Mouse (Mus musculus) neural tube, embryonic 11.5 days (tissue): ENCODE results near the gene Dppa3. TPM values are rescaled to one million over a fixed set of nuclear protein-coding genes. Genes with fewer than 3 reads are reported as not detected.
"Not testable (repeated sequence)": the region's sequence is repeated elsewhere in the genome, so short reads cannot be mapped to it uniquely, and the experiment has no call there.

Experiments
- ATAC-seq: fragments of 200-750 bp; cut with Nextera tagmentation; 2 replicates; pipeline ENCODE4 v1.8.0; 2017; ENCODE audit warnings: moderate number of reproducible peaks, mild to moderate bottlenecking, moderate TSS enrichment, moderate library complexity; ENCODE audit not compliant: insufficient read depth, low FRiP score, low TSS enrichment
- DNase-seq: peaks from one replicate; pipeline ENCODE4 v3.0.0-alpha.2; 2015; ENCODE audit warnings: low spot score
- H3K27ac ChIP-seq: fragments of 300-500 bp; sonication (generic); 2 replicates; pipeline ENCODE4 v1.5.1; 2014; ENCODE audit warnings: low read depth, mild to moderate bottlenecking, low read length
- H3K27me3 ChIP-seq: fragments of 300-500 bp; sonication (generic); 2 replicates; pipeline ENCODE4 v1.6.1; 2014; ENCODE audit warnings: mild to moderate bottlenecking, low read length, mixed read lengths; ENCODE audit not compliant: control insufficient read depth, insufficient read depth
- H3K36me3 ChIP-seq: fragments of 300-500 bp; sonication (generic); 2 replicates; pipeline ENCODE4 v1.6.1; 2014; ENCODE audit warnings: mild to moderate bottlenecking, low read length, moderate library complexity, mixed read lengths; ENCODE audit not compliant: control insufficient read depth, insufficient read depth
- H3K4me1 ChIP-seq: fragments of 300-500 bp; sonication (generic); 2 replicates; pipeline ENCODE4 v1.6.1; 2014; ENCODE audit warnings: low read length, mixed read lengths; ENCODE audit not compliant: control insufficient read depth, insufficient read depth
- H3K4me2 ChIP-seq: fragments of 300-500 bp; sonication (generic); 2 replicates; pipeline ENCODE4 v1.6.1; 2014; ENCODE audit warnings: low read depth, mild to moderate bottlenecking, moderate library complexity
- H3K4me3 ChIP-seq: fragments of 300-500 bp; sonication (generic); 2 replicates; pipeline ENCODE4 v1.5.1; 2014; ENCODE audit warnings: low read depth, low read length
- H3K9ac ChIP-seq: fragments of 300-500 bp; sonication (generic); 2 replicates; pipeline ENCODE4 v1.6.1; 2014; ENCODE audit warnings: mild to moderate bottlenecking, low read length
- H3K9me3 ChIP-seq: fragments of 300-500 bp; sonication (generic); 2 replicates; pipeline ENCODE4 v1.6.1; 2016; ENCODE audit warnings: low read length; ENCODE audit not compliant: control insufficient read depth
- WGBS: fragments of 180-500 bp; shearing (Covaris S2); extraction: QIAGEN DNeasy Blood & Tissue Kit; methylation state at CpG from one replicate; pipeline ENCODE4 v1.1.7; 2014; 5-methylcytosine and 5-hydroxymethylcytosine counted together
- polyA plus RNA-seq: library from polyadenylated mRNA; unstranded; fragments of >200 nt; fragmentation: Nextera tagmentation; extraction: Ambion mirVana; gene quantifications from 2 replicates; pipeline ENCODE4 v1.2.1, GENCODE M21; 2014

Gene Dppa3
- polyA plus RNA-seq, 1 experiment from 2014 or later: not detected

GRCm38 (mm10) chr6:122625156-122625555 lies 1.1 kb upstream of the Dppa3 start:
- ATAC-seq (no peak), DNase-seq (no peak)
- Histone ChIP-seq H3K9ac (no peak overlapping the region), H3K4me2 (no peak overlapping the region), H3K27me3 (0 out of 2 replicates have a peak, but pooled peaks cover 2% of the 10 kb centered on the region), H3K27ac (no peak overlapping the region), H3K4me1 (no peaks in the 10 kb centered on the region), H3K36me3 (no peaks in the 10 kb centered on the region), H3K4me3 (no peak overlapping the region), H3K9me3 (no peaks in the 10 kb centered on the region)
- WGBS: 88% methylated on average over 4 of the region's 4 CpGs

- WGBS: 39% methylated on average over 20 of the region's 20 CpGs
- ATAC-seq (no peak), DNase-seq (no peak)
- H3K9ac ChIP-seq: no peak overlapping the region
- no peak overlapping the region for H3K4me3 ChIP-seq
- no peak overlapping the region for H3K27ac ChIP-seq
- no peaks in the 10 kb centered on the region for H3K4me1 ChIP-seq
- no peaks in the 10 kb centered on the region for H3K9me3 ChIP-seq
- H3K27me3 ChIP-seq: 0 out of 2 replicates have a peak, but pooled peaks cover 2% of the 10 kb centered on the region
- no peaks in the 10 kb centered on the region for H3K36me3 ChIP-seq
- H3K4me2 ChIP-seq: no peak overlapping the region
Measured at GRCm38 (mm10) chr6:122627469-122628108, 1.4 kb downstream of the Dppa3 start.

- Histone ChIP-seq H3K27ac (no peak overlapping the region), H3K9ac (no peak overlapping the region), H3K4me1 (no peaks in the 10 kb centered on the region), H3K9me3 (no peaks in the 10 kb centered on the region), H3K27me3 (no peaks in the 10 kb centered on the region), H3K36me3 (no peaks in the 10 kb centered on the region), H3K4me3 (no peak overlapping the region), H3K4me2 (no peak overlapping the region)
- DNase-seq (no peak), ATAC-seq (no peak)
- WGBS: 56% methylated on average over 9 of the region's 9 CpGs
Measured at GRCm38 (mm10) chr6:122633411-122633810, 7.2 kb downstream of the Dppa3 start.

- Histone ChIP-seq H3K9ac (no peak overlapping the region), H3K4me2 (no peak overlapping the region), H3K4me1 (no peaks in the 10 kb centered on the region), H3K4me3 (no peak overlapping the region), H3K27me3 (no peaks in the 10 kb centered on the region), H3K27ac (no peak overlapping the region), H3K9me3 (no peaks in the 10 kb centered on the region), H3K36me3 (no peaks in the 10 kb centered on the region)
- 87% methylated on average over 7 of the region's 7 CpGs for WGBS
- no peak for ATAC-seq
- no peak for DNase-seq
Measured at GRCm38 (mm10) chr6:122635315-122635714, 9.1 kb downstream of the Dppa3 start.

GRCm38 (mm10) chr6:122636666-122637065 lies 10.5 kb downstream of the Dppa3 start:
- no peaks in the 10 kb centered on the region for H3K4me1 ChIP-seq
- H3K9me3 ChIP-seq: no peaks in the 10 kb centered on the region
- no peaks in the 10 kb centered on the region for H3K27me3 ChIP-seq
- no peak for ATAC-seq
- DNase-seq: no peak
- no peak overlapping the region for H3K27ac ChIP-seq
- no peak overlapping the region for H3K9ac ChIP-seq
- H3K4me3 ChIP-seq: no peak overlapping the region
- 81% methylated on average over 3 of the region's 3 CpGs for WGBS
- no peak overlapping the region for H3K4me2 ChIP-seq
- no peaks in the 10 kb centered on the region for H3K36me3 ChIP-seq

- WGBS: 84% methylated on average over 4 of the region's 4 CpGs
- not testable (repeated sequence) for H3K9me3 ChIP-seq, H3K27me3 ChIP-seq, H3K9ac ChIP-seq, H3K4me2 ChIP-seq, DNase-seq, H3K36me3 ChIP-seq, H3K4me1 ChIP-seq, H3K27ac ChIP-seq, H3K4me3 ChIP-seq, ATAC-seq
Measured at GRCm38 (mm10) chr6:122637566-122637965, 11.4 kb downstream of the Dppa3 start.

- not testable (repeated sequence) for H3K27me3 ChIP-seq, H3K36me3 ChIP-seq, H3K27ac ChIP-seq, DNase-seq, ATAC-seq, H3K4me3 ChIP-seq, H3K9ac ChIP-seq, H3K4me1 ChIP-seq, H3K9me3 ChIP-seq, H3K4me2 ChIP-seq
- WGBS: 95% methylated on average over 19 of the region's 21 CpGs
Measured at GRCm38 (mm10) chr6:122644196-122644595, 18.0 kb downstream of the Dppa3 start.

GRCm38 (mm10) chr6:122649903-122650302 lies 23.7 kb downstream of the Dppa3 start:
- Histone ChIP-seq H3K27me3 (no peaks in the 10 kb centered on the region), H3K27ac (no peak overlapping the region), H3K9me3 (no peaks in the 10 kb centered on the region), H3K4me2 (no peak overlapping the region), H3K9ac (no peak overlapping the region), H3K36me3 (no peaks in the 10 kb centered on the region), H3K4me3 (no peak overlapping the region), H3K4me1 (no peaks in the 10 kb centered on the region)
- no peak for DNase-seq
- no peak for ATAC-seq
- 82% methylated on average over 3 of the region's 3 CpGs for WGBS

GRCm38 (mm10) chr6:122650398-122650980 lies 24.3 kb downstream of the Dppa3 start:
- Histone ChIP-seq H3K9me3 (no peaks in the 10 kb centered on the region), H3K4me3 (no peak overlapping the region), H3K4me1 (no peaks in the 10 kb centered on the region), H3K9ac (no peak overlapping the region), H3K4me2 (no peak overlapping the region), H3K27ac (no peak overlapping the region), H3K27me3 (no peaks in the 10 kb centered on the region), H3K36me3 (no peaks in the 10 kb centered on the region)
- 68% methylated on average over 5 of the region's 5 CpGs for WGBS
- ATAC-seq (no peak), DNase-seq (no peak)
